Mouse (Mus musculus) Patski (cell line): Measurements from ENCODE around the gene Kcng1. TPM values are rescaled to one million over a fixed set of nuclear protein-coding genes. Genes with fewer than 3 reads are reported as not detected.

Source experiments
- ATAC-seq: fragments of 100-300 bp; one replicate; pipeline ENCODE4 v1.8.0; 2021
- CTCF ChIA-PET: fragments of 350-600 bp; sonication (Branson Sonifier 250); formaldehyde crosslinking; loops from one replicate; lab custom pipeline; 2022; ENCODE audit warnings: inconsistent platforms; lab: Charles Lee
- POLR2A ChIA-PET: fragments of 350-600 bp; sonication (Branson Sonifier 250); formaldehyde crosslinking; loops from one replicate; lab custom pipeline; 2022; ENCODE audit warnings: antibody characterized with exemption, inconsistent platforms; lab: Charles Lee
- DNase-seq: peaks from one replicate; pipeline ENCODE4 v3.0.0-alpha.2; 2011; ENCODE audit warnings: low read depth, low spot score
- H3K27me3 ChIP-seq: fragments of 371-371 bp; one replicate; pipeline ENCODE4 v1.5.1; 2021
- CTCF ChIP-seq: fragments of 100-300 bp; IDR thresholded peaks from one replicate; pipeline ENCODE4 v1.5.1; 2021
- in situ Hi-C: fragments of 300-500 bp; cut with MboI; formaldehyde crosslinking; loops from 3 replicates; pipeline ENCODE4 v1.11.1; 2018; ENCODE audit warnings: low pct_unique_long_range_greater_than_20kb, mixed read lengths
- polyA plus RNA-seq: library from polyadenylated mRNA; unstranded; gene quantifications from one replicate; pipeline ENCODE4 v1.2.3, GENCODE M21; 2021

The Kcng1 gene
- not detected for polyA plus RNA-seq

- CTCF ChIA-PET, result no interaction called here
These were observed at the start of gene Kcng1 for GRCm38 (mm10) chr2:168281582-168281981. Gene Kcng1, minus strand, starts transcription at chr2:168281736.

DNA sequence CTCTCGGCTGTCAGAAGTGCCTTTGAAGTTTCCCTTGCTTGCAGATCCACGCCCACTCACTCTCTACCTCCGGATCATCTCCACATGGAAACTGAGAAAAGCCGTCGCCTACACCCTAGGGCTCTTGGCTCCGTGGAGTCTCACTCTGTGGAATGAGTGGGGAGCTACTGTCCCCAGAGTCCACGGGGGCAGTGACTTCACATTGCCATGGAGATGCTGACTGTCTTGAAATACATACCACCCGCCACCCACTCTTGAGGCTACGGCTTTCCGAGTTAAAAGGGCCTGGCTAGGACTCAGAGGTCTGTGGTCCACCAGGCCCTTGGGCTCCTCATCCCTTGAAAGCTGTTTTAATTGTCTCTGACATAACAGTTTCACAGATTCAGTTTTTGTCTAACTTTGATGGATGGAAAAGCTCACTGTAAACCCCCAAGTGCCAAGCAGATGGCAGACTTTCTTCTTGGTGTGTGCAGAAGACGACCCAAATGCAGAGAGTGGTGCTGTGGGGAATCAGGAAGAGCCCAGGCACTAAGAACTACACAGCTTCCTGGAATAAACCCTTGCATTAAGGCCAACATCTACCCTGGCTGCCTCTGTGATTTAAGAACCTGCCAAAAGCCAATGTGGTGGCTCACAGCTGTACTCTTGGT lies 49.0 kb upstream of the Kcng1 start:
- no peak for ATAC-seq
- in situ Hi-C loops, result no loop called here
- POLR2A ChIA-PET, result no interaction called here
- no peak for DNase-seq
- H3K27me3 ChIP-seq, result peaks cover 8% of the 10 kb centered on the region
- CTCF ChIA-PET, result interaction anchor here (1.3 kb wide), 1 partner anchor 9 kb away, joined by 4 read pairs; no protein-coding TSS in a partner anchor
- TF ChIP-seq CTCF, result no peak

More at GRCm38 (mm10) chr2:168281582-168281981, at the start of gene Kcng1:
- H3K27me3 ChIP-seq, result peaks cover 13% of the 10 kb centered on the region
- no peak for DNase-seq
- no peak for TF ChIP-seq CTCF
- in situ Hi-C loops, result no loop called here
- no peak for ATAC-seq
- POLR2A ChIA-PET, result no interaction called here

DNA sequence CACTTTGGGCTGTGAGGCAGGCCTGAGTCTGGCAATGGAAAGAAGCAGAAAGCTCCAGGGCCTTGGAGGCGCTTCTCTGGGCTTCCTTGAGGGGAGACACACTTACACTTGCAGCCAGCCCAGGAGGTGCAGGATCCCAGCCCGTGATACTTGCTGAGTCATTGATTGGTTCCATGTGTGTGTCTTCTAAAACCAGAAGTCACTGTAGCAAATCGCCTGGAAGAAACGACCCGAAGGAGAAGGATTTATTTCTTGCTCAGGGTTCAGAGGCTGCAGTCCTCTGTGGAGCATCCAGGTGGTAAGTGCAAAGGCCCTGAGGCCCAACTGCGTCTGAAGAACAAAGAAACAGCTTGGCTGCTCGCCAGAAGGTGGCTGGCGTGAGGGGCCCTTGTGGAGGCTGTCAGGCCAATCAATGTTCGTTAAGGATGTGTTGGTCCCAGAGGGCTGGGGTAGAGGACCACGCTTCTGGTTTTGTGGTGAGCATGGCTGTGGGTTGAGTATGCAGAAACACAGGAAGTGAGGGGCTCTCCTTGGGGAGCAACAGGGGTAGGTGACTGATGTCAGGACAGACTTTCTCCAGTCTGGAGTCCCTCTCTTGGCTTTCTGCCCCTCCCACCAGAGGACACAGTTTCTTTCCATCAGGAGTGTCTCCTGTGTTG lies 40.3 kb upstream of the Kcng1 start:
- ChIA-PET POLR2A (interaction anchor here (0.7 kb wide), 1 partner anchor 103 kb away, joined by 3 read pairs; no protein-coding TSS in a partner anchor), CTCF (interaction anchor here (1.6 kb wide), 1 partner anchor 9 kb away, joined by 4 read pairs; no protein-coding TSS in a partner anchor)
- in situ Hi-C loops, result no loop called here
- H3K27me3 ChIP-seq, result peaks cover 4% of the 10 kb centered on the region
- ATAC-seq (no peak), DNase-seq (no peak)
- no peak for TF ChIP-seq CTCF

DNA sequence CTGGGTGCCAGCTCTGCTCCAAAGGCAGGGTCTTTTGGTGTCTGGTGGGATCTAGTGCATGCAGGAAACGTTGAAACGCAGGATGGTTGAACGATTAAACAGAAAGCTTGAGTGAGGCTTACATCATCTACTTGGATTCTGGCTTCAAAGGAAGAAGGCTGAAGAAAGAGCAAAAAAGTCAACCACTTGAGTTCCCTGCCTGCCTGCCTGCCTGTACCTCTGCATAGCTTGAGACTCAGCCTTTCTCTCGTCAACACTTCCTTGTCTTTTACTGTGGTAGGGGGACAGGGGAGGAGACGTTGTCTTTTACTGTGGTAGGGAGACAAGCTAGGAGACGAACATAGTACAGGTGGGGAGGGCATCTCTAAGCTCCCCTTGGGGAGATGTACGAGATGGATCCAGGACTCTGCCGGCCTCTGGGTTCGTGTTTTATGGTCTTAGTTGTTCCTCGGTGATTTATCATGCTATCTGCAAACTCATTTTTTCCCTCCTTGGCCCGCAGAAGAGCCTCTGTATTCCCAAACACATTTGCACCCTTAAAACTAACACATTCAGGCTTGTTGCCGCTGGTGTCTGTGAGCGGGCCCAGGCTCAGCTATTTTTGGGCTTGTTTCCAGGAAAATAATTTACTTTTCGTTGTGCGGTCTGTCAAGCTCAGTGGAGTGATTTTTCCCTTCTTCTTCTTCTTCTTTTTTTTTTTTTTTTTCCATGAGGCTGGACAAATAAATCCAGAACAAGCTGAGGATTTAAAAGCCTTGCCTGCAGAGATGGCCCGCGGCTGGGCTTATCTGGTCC lies 39.0 kb upstream of the Kcng1 start:
- ATAC-seq (no peak), DNase-seq (no peak)
- no peak for TF ChIP-seq CTCF
- in situ Hi-C loops, result no loop called here
- CTCF ChIA-PET, result interaction anchor here (1.2 to 1.6 kb wide), 2 partner anchors 10 to 21 kb away, joined by 4 read pairs; no protein-coding TSS in a partner anchor
- POLR2A ChIA-PET, result interaction anchor here (0.6 kb wide), 1 partner anchor 153 kb away, joined by 3 read pairs; no protein-coding TSS in a partner anchor
- peaks cover 4% of the 10 kb centered on the region for H3K27me3 ChIP-seq

DNA sequence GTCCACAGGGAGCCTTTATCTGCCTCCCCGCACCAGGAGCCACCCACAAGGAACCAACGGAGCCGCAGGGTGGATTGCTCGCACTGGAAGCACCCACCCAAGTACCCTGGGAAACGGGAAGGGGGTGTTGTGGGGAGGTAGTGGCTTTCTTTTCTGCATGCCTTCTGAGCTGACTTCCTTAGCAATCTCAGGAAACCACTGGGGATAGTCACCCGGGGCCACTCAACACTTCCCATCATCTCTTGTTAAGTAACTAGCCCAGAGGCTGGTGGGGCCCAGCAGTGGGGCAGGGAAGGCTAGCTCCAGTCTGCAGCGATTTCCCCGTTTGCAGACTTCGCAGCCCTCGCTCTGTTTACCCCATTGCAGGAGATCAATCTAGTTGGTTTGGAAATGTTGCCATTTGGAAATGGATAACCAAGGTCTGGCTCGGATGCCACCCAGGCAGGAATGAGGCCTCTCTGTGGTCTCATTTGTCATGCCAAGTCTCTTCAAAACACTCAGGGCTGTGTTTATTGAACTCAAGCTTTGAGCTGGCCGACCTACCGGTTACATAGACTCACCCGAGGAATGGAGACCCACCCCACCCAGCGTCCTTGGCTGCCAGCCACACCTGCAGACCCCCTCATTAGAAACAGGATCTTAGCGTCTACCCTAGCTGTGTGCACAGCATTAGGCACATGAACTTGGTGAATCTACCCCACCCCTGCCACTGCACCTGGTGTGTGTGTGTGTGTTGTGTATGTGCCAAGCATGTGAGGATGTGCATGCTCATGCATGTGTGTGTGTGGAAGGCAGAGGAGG lies 33.3 kb upstream of the Kcng1 start:
- no peak for DNase-seq
- no peak for TF ChIP-seq CTCF
- ATAC-seq, result no peak
- in situ Hi-C loops, result no loop called here
- ChIA-PET CTCF (no interaction called here), POLR2A (no interaction called here)
- peaks cover 3% of the 10 kb centered on the region for H3K27me3 ChIP-seq

DNA sequence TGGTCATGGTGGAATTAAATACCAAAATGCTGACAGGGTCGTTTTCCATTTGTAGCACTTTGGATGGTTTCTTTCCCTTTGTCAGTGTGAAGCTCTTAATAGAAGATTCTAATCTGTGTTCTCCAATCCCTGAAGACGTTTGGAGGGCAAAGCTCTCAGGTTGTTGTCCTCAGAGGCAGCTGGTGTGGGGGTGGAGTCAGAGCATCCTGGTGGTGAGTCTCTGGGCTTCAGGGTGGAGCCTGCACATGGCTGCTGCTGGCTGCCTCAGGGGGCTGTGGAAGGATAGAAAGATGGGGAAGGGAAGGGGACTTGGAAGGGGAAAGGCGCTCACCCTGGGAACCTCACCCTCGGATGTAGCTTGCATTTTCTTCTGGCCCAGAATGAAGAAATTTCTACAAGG lies 31.0 kb upstream of the Kcng1 start:
- DNase-seq (no peak), ATAC-seq (no peak)
- no peak for TF ChIP-seq CTCF
- POLR2A ChIA-PET, result no interaction called here
- H3K27me3 ChIP-seq, result peaks cover 8% of the 10 kb centered on the region
- in situ Hi-C loops, result no loop called here
- CTCF ChIA-PET, result interaction anchor here (1.1 kb wide), 1 partner anchor 16 kb away, joined by 3 read pairs; no protein-coding TSS in a partner anchor

DNA sequence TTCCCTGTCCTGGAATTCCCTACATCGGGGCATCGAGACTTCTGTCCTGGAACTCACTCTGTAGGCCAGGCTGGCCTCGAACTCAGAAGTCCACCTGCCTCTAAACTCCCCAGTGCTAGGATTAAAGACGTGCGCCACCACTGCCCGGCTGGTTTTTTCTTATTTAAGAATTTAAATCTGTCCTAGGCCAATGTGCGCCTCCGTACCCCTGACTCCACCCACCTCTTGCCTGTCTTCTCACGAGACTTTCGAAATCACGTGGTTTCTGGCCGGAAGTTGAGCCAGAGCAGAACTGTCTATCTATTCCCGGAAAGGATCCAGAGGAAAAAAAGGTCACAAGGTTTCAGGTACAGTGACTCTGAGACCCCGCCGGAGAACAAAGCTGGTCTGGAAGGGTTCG lies 29.5 kb upstream of the Kcng1 start:
- DNase-seq (no peak), ATAC-seq (no peak)
- H3K27me3 ChIP-seq, result peaks cover 8% of the 10 kb centered on the region
- in situ Hi-C loops, result no loop called here
- ChIA-PET CTCF (no interaction called here), POLR2A (no interaction called here)
- TF ChIP-seq CTCF, result no peak

GRCm38 (mm10) chr2:168308916-168309315 lies 27.4 kb upstream of the Kcng1 start:
- POLR2A ChIA-PET, result no interaction called here
- CTCF ChIA-PET, result no interaction called here
- peaks cover 11% of the 10 kb centered on the region for H3K27me3 ChIP-seq
- in situ Hi-C loops, result no loop called here
- DNase-seq (no peak), ATAC-seq (no peak)
- TF ChIP-seq CTCF, result no peak

GRCm38 (mm10) chr2:168299650-168300049 lies 18.1 kb upstream of the Kcng1 start:
- ATAC-seq (no peak), DNase-seq (no peak)
- H3K27me3 ChIP-seq, result peaks cover 17% of the 10 kb centered on the region
- in situ Hi-C loops, result no loop called here
- CTCF ChIA-PET, result no interaction called here
- no peak for TF ChIP-seq CTCF
- POLR2A ChIA-PET, result no interaction called here

- peaks cover 35% of the 10 kb centered on the region for H3K27me3 ChIP-seq
- no peak for ATAC-seq
- TF ChIP-seq CTCF, result no peak
- POLR2A ChIA-PET, result no interaction called here
- in situ Hi-C loops, result no loop called here
- DNase-seq, result no peak
- CTCF ChIA-PET, result no interaction called here
These were observed 15.0 kb upstream of the Kcng1 start for GRCm38 (mm10) chr2:168296530-168296929.
